Mouse (Mus musculus) limb, embryonic 14.5 days (tissue): ENCODE data around the gene Slc35b3. TPM values are rescaled to one million over a fixed set of nuclear protein-coding genes. Genes with fewer than 3 reads are reported as not detected.

Experiments
- ATAC-seq: fragments of 200-750 bp; cut with Nextera tagmentation; 2 replicates; pipeline ENCODE4 v1.8.0; 2017; ENCODE audit warnings: low read depth, moderate number of reproducible peaks, moderate TSS enrichment; ENCODE audit not compliant: low FRiP score
- DNase-seq: peaks from one replicate; pipeline ENCODE4 v3.0.0-alpha.2; 2015; ENCODE audit warnings: low spot score
- H3K27ac ChIP-seq: fragments of 300-500 bp; sonication (generic); replicated peaks from 2 replicates; pipeline ENCODE4 v1.5.1; 2014; ENCODE audit warnings: low read depth, mild to moderate bottlenecking, low read length, moderate library complexity, mixed read lengths
- H3K27me3 ChIP-seq: fragments of 300-500 bp; sonication (generic); 2 replicates; pipeline ENCODE4 v1.6.1; 2014; ENCODE audit warnings: low read length, mixed read lengths; ENCODE audit not compliant: control insufficient read depth, insufficient read depth
- H3K36me3 ChIP-seq: fragments of 300-500 bp; sonication (generic); 2 replicates; pipeline ENCODE4 v1.6.1; 2014; ENCODE audit warnings: mild to moderate bottlenecking, low read length, moderate library complexity, mixed read lengths; ENCODE audit not compliant: control insufficient read depth, insufficient read depth
- H3K4me1 ChIP-seq: fragments of 300-500 bp; sonication (generic); 2 replicates; pipeline ENCODE4 v1.6.1; 2014; ENCODE audit warnings: antibody characterized with exemption, low read length, mixed read lengths; ENCODE audit not compliant: control insufficient read depth, insufficient read depth
- H3K4me2 ChIP-seq: fragments of 300-500 bp; sonication (generic); replicated peaks from 2 replicates; pipeline ENCODE4 v1.6.1; 2014; ENCODE audit warnings: low read depth, mild to moderate bottlenecking, low read length, moderate library complexity; ENCODE audit not compliant: severe bottlenecking
- H3K4me3 ChIP-seq: fragments of 300-500 bp; sonication (generic); replicated peaks from 2 replicates; pipeline ENCODE4 v1.5.1; 2014; ENCODE audit warnings: low read length
- H3K9ac ChIP-seq: fragments of 300-500 bp; sonication (generic); 2 replicates; pipeline ENCODE4 v1.6.1; 2014; ENCODE audit warnings: mild to moderate bottlenecking, low read depth, low read length, moderate library complexity; ENCODE audit not compliant: severe bottlenecking
- H3K9me3 ChIP-seq: fragments of 300-500 bp; sonication (generic); 2 replicates; pipeline ENCODE4 v1.6.1; 2016; ENCODE audit warnings: low read length; ENCODE audit not compliant: control insufficient read depth
- POLR2A ChIP-seq: fragments of 200-500 bp; IDR thresholded peaks from 2 replicates; pipeline ENCODE4 v1.8.0; 2012; ENCODE audit warnings: inconsistent platforms, mild to moderate bottlenecking, moderate library complexity, borderline replicate concordance; ENCODE audit not compliant: insufficient read depth, insufficient read length; ENCODE audit errors: extremely low read depth
- WGBS: fragments of 180-500 bp; shearing (Covaris S2); extraction: QIAGEN DNeasy Blood & Tissue Kit; methylation state at CpG from one replicate; pipeline ENCODE4 v1.1.7; 2014; 5-methylcytosine and 5-hydroxymethylcytosine counted together
- polyA plus RNA-seq, 2 experiments: library from polyadenylated mRNA; depleted of rRNA in 1 of 2; stranded (reverse) in 1 of 2; unstranded in 1 of 2; fragments of >200 nt; fragmentation: Nextera tagmentation in 1 of 2; extraction: Ambion mirVana in 1 of 2; gene quantifications; 2 replicates each; pipeline versions ENCODE4 v1.2.1 to v1.2.3; 2012 to 2014

Gene Slc35b3
- 43.2 and 45.5 TPM in 2 replicates for polyA plus RNA-seq (2012; rRNA removed)
- 42.0 and 44.4 TPM in 2 replicates for polyA plus RNA-seq (2014; fragmentation: Nextera tagmentation; extraction: Ambion mirVana)

DNA sequence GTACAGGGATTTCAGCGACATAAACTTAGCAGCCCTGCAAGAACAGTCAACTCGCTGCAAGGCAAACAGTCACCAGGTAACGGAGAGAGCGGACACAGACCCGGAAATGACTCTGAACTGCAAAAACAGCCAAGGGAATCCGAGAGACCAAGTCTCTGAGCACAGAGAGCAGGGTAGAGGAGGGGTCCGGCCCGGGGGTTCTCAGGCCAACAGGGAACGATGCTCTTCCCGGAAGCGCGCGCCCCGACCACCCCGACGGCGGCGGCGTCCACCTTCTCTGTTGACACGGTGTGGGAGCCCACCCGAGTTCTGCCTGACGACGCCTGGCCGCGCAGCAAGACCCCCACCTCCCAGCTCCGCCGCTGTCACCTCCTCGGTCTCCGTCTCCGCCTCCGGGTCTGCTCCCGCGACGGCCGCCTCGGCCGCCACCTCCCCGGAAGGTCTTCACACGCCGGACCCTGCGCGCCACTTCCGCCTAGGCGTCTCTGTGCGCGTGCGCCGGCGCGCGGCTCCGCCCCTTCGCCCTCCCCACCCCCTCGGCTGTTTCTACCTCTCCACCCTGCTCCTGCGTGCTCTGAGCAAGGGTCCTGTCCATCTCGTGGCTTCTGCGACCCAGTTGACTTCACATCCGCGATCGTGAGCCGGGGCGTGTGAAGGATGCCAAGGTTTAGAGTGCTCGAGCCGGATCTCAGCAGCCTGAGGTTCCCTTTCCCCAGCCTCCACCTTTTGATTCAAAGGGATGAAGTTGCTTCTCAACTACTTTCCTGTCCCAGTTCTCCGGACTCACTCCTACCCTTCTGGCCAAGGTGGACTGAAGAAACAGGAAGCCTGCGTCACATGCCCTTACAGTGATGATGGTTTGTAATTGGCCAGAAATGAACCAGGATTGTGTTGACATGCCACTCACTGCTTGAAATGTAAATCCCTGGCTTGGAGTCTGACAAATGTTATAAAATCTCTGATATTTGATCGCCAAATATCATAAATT is at the start of gene Slc35b3:
Gene Slc35b3 (minus strand): TSS at position 813 of the 988 bp plus-strand sequence.
- ATAC-seq (peak; percentile 99), DNase-seq (peak; percentile 79)
- 5% methylated on average over 44 of the region's 67 CpGs for WGBS

GRCm38 (mm10) chr13:39010280-39010679 is 49.6 kb upstream of the Slc35b3 start:
- DNase-seq, result no peak
- WGBS, result 76% methylated on average over 4 of the region's 4 CpGs
- no peaks in the 10 kb centered on the region for H3K36me3 ChIP-seq

More for the DNA sequence above, at the start of gene Slc35b3:
- H3K4me1 ChIP-seq, result peaks cover 12% of the 10 kb centered on the region; the same call in 1 of the 2 replicates
- peak within 1 kb of the TSS; percentile 77 for H3K27ac ChIP-seq
- H3K9ac ChIP-seq, result peak within 1 kb of the TSS; percentile 86
- H3K36me3 ChIP-seq, result peaks cover 3% of the 10 kb centered on the region; the same call in 1 of the 2 replicates
- no peaks in the 10 kb centered on the region for H3K9me3 ChIP-seq
- H3K27me3 ChIP-seq, result no peaks in the 10 kb centered on the region
- H3K4me3 ChIP-seq, result peak within 1 kb of the TSS; percentile 88
- peak within 1 kb of the TSS; percentile 65 for H3K4me2 ChIP-seq
- 0 out of 2 replicates have a peak, but pooled peaks have one; percentile 67 for TF ChIP-seq POLR2A

DNA sequence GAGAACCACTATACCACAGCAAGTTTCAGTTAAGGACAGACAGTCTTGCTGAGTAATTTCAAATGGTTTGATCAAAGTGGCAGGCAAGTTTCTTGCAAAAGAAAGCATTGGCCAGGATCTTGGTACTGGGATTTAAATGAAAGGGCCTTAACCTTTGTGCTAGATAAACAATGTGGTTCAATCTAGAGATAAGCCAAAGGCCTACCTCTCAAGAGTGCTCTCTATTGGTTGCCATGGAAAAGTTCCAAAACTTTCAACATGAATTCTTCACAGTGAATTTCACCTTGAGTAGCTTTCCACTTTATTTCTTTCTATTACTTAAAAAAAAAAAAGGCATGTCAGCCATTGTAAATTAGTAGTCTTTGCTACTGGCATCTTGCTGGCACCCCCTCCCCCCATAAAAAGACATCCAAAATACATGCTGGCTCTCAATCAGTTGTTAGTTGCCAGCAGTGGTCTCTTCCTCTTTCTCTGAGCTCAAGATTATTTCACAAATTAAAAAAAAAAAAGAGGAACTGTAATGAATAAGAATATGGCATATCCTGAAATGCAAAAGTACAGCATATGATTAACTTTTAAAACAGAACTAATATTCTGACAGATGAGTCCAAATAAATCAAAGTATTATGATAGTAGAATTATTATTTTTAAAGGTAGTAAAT is 42.6 kb upstream of the Slc35b3 start:
- no peak for ATAC-seq
- no peaks in the 10 kb centered on the region for H3K36me3 ChIP-seq
- no peaks in the 10 kb centered on the region for H3K4me1 ChIP-seq
- H3K4me3 ChIP-seq, result no peak overlapping the region
- TF ChIP-seq POLR2A, result no peak
- no peaks in the 10 kb centered on the region for H3K9me3 ChIP-seq
- no peaks in the 10 kb centered on the region for H3K27me3 ChIP-seq
- DNase-seq, result no peak
- H3K4me2 ChIP-seq, result no peak overlapping the region
- H3K27ac ChIP-seq, result no peak overlapping the region
- H3K9ac ChIP-seq, result no peak overlapping the region

More at GRCm38 (mm10) chr13:39010280-39010679, 49.6 kb upstream of the Slc35b3 start:
- no peak overlapping the region for H3K27ac ChIP-seq
- no peaks in the 10 kb centered on the region for H3K27me3 ChIP-seq
- no peak overlapping the region for H3K9ac ChIP-seq
- ATAC-seq, result no peak
- H3K4me3 ChIP-seq, result no peak overlapping the region
- H3K4me1 ChIP-seq, result peaks cover 4% of the 10 kb centered on the region
- no peak for TF ChIP-seq POLR2A
- no peak overlapping the region for H3K4me2 ChIP-seq
- no peaks in the 10 kb centered on the region for H3K9me3 ChIP-seq

DNA sequence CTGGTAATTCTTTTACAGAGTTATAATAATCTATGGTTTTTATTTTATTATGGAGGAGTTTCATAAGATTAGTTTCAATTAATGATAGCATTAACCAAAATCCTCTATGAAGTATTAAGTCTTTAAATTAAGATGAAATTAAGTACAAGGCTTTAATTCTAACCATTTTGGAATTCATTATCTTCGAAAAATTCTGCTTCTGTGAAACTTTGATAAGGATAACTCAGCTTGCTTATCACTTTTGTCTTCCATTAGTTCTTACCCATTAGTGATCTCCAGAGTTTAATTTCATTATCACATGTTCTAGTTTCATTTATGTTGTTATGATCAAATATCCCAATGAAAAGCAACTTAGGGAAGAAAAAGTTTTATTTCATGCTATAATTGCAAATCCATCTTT is 41.7 kb upstream of the Slc35b3 start:
- no peaks in the 10 kb centered on the region for H3K27me3 ChIP-seq
- H3K9ac ChIP-seq, result no peak overlapping the region
- 69% methylated on average over 1 of the region's 1 CpGs for WGBS
- H3K27ac ChIP-seq, result no peak overlapping the region
- ATAC-seq (no peak), DNase-seq (no peak)
- H3K4me1 ChIP-seq, result no peaks in the 10 kb centered on the region
- H3K9me3 ChIP-seq, result no peaks in the 10 kb centered on the region
- H3K36me3 ChIP-seq, result no peaks in the 10 kb centered on the region
- no peak overlapping the region for H3K4me2 ChIP-seq
- H3K4me3 ChIP-seq, result no peak overlapping the region
- TF ChIP-seq POLR2A, result no peak

DNA sequence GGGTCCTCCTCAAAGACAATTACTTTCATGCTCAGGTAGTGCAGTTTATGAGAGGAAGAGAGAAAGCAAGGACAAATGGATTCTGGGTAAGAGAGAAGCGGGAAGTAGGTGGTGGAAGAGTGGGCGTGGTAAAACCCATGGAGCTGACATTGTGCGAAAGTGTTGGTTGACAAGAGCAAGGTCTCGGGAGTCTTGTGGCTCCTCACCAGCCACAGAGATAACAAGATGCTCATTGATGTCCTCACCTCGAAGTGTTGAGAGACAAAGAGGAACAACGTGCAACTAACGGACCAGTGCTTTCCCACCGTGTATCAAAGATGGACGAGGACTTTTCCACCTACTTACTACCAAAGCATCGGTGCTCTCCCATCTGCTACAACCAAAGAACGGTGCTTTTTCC is 40.8 kb upstream of the Slc35b3 start:
- WGBS, result 90% methylated on average over 11 of the region's 11 CpGs
- H3K4me1 ChIP-seq, result no peaks in the 10 kb centered on the region

More for the DNA sequence above, 40.8 kb upstream of the Slc35b3 start:
- DNase-seq (no peak), ATAC-seq (no peak)
- Histone ChIP-seq H3K4me3 (no peak overlapping the region), H3K27me3 (no peaks in the 10 kb centered on the region), H3K4me2 (no peak overlapping the region), H3K9ac (no peak overlapping the region), H3K27ac (no peak overlapping the region), H3K36me3 (no peaks in the 10 kb centered on the region), H3K9me3 (no peaks in the 10 kb centered on the region)
- no peak for TF ChIP-seq POLR2A
